Mouse (Mus musculus) heart, embryonic 14.5 days (tissue): ENCODE data around the gene Trim7. TPM values are rescaled to one million over a fixed set of nuclear protein-coding genes. Genes with fewer than 3 reads are reported as not detected.
A peak's percentile ranks its signal among the peaks of the same experiment; 100 is the strongest.

Source experiments
- ATAC-seq: fragments of 200-750 bp; cut with Nextera tagmentation; 2 replicates; pipeline ENCODE4 v1.8.0; 2017; ENCODE audit warnings: low read depth, moderate TSS enrichment; ENCODE audit not compliant: insufficient number of reproducible peaks, insufficient read depth, low FRiP score
- H3K27ac ChIP-seq, 2 experiments: fragments of 200-500 bp in 1 of 2; fragments of 300-500 bp in 1 of 2; sonication (generic) in 1 of 2; replicated peaks in 1 of 2; 2 replicates each; pipeline ENCODE4 v1.5.1; 2012 to 2014; ENCODE audit warnings: low read depth in 2 of 2, low read length in 2 of 2, control low read depth in 1 of 2, mild to moderate bottlenecking in 1 of 2, mixed read lengths in 1 of 2; ENCODE audit not compliant: control insufficient read depth in 1 of 2, insufficient read depth in 1 of 2
- H3K27me3 ChIP-seq: fragments of 300-500 bp; sonication (generic); 2 replicates; pipeline ENCODE4 v1.6.1; 2014; ENCODE audit warnings: mild to moderate bottlenecking, low read length, control low read depth; ENCODE audit not compliant: control insufficient read depth, insufficient read depth
- H3K36me3 ChIP-seq: fragments of 300-500 bp; sonication (generic); 2 replicates; pipeline ENCODE4 v1.6.1; 2014; ENCODE audit warnings: mild to moderate bottlenecking, control low read depth, low read length, mixed read lengths; ENCODE audit not compliant: control insufficient read depth, insufficient read depth
- H3K4me1 ChIP-seq, 2 experiments: fragments of 200-500 bp in 1 of 2; fragments of 300-500 bp in 1 of 2; sonication (generic) in 1 of 2; 2 replicates each; pipeline ENCODE4 v1.6.1; 2012 to 2014; ENCODE audit warnings: low read length in 2 of 2, control low read depth in 1 of 2, mixed read lengths in 1 of 2; ENCODE audit not compliant: control insufficient read depth in 2 of 2, insufficient read depth in 2 of 2
- H3K4me2 ChIP-seq: fragments of 300-500 bp; sonication (generic); 2 replicates; pipeline ENCODE4 v1.6.1; 2014; ENCODE audit warnings: mild to moderate bottlenecking, low read length
- H3K4me3 ChIP-seq, 2 experiments: fragments of 200-500 bp in 1 of 2; fragments of 300-500 bp in 1 of 2; sonication (generic) in 1 of 2; 2 replicates each; pipeline ENCODE4 v1.5.1; 2012 to 2014; ENCODE audit warnings: low read length in 2 of 2, mild to moderate bottlenecking in 2 of 2, control low read depth in 1 of 2, low read depth in 1 of 2, moderate library complexity in 1 of 2; ENCODE audit not compliant: control insufficient read depth in 1 of 2, insufficient read depth in 1 of 2
- H3K9ac ChIP-seq: fragments of 300-500 bp; sonication (generic); 2 replicates; pipeline ENCODE4 v1.6.1; 2014; ENCODE audit warnings: mild to moderate bottlenecking, low read length
- H3K9me3 ChIP-seq: fragments of 300-500 bp; sonication (generic); 2 replicates; pipeline ENCODE4 v1.6.1; 2016; ENCODE audit warnings: low read length, control low read depth; ENCODE audit not compliant: control insufficient read depth
- WGBS: fragments of 180-500 bp; shearing (Covaris S2); extraction: QIAGEN DNeasy Blood & Tissue Kit; methylation state at CpG from one replicate; pipeline ENCODE4 v1.1.7; 2014; 5-methylcytosine and 5-hydroxymethylcytosine counted together
- polyA plus RNA-seq: library from polyadenylated mRNA; unstranded; fragments of >200 nt; fragmentation: Nextera tagmentation; extraction: Ambion mirVana; gene quantifications from 2 replicates; pipeline ENCODE4 v1.2.1, GENCODE M21; 2014

The Trim7 gene
- polyA plus RNA-seq, 1 experiment from 2014 or later = 1.5 TPM

DNA sequence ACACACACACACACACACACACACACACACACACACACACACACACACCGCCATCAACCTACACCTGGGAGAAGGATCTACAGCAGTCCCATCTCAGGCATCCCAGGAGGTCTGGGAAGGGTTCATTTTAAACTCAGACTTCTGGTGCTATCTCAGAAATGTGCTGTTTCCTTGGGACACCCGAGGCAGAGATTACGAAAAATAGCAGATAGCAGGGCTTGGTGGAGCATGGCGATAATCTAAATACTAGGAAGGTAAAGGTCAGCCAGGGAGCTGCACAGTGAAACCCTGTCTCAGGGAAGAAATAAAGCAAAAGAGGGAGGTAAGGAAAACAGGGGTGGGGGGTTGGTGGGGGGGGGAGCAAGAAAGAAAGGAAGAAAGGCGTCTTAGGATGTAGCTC, 28.7 kb upstream of the Trim7 start:
- Histone ChIP-seq H3K4me2 (peak overlapping the region; percentile 4; the same call in 1 of the 2 replicates), H3K9ac (0 out of 2 replicates have a peak overlapping the region, but pooled peaks have one; percentile 25), H3K4me3 (no peak overlapping the region), H3K36me3 (peaks cover 13% of the 10 kb centered on the region), H3K9me3 (no peaks in the 10 kb centered on the region), H3K27ac (no peak overlapping the region; a peak in 1 of 4 replicates), H3K4me1 (peaks cover 2 to 20% of the 10 kb centered on the region in 2 experiments; a peak in 3 of 4 replicates), H3K27me3 (no peaks in the 10 kb centered on the region)
- 57% methylated on average over 5 of the region's 5 CpGs for WGBS
- no peak for ATAC-seq

DNA sequence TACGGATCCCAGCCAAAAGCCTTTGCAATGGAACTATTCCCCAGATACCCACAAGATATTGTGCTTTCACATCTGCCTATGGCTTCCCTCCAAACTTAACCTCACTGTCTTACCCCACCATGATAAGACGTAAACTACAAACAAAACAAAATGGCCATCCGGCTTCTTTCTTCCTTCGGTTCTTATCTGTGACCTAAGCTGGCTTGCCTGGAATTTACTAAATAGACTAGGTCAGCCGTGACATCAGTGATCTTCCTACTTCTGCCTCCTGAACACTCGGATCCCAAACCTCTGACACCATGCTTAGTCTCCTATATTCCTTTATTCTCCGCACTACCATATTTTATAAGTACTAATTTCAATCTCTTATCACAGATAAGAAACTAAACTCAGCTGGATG, 27.6 kb upstream of the Trim7 start:
- no peak for ATAC-seq
- Histone ChIP-seq H3K9ac (peak overlapping the region; percentile 95; the same call in 1 of the 2 replicates), H3K4me3 (peak overlapping the region in 1 of 2 experiments; percentile 88; a peak in 1 of 4 replicates), H3K27ac (peak overlapping the region; percentile 0 to 40; a peak in 2 of 4 replicates), H3K4me2 (peak overlapping the region; percentile 96), H3K36me3 (peaks cover 23% of the 10 kb centered on the region), H3K27me3 (no peaks in the 10 kb centered on the region), H3K4me1 (peaks cover 2 to 22% of the 10 kb centered on the region in 2 experiments; a peak in 3 of 4 replicates), H3K9me3 (no peaks in the 10 kb centered on the region)
- WGBS = 45% methylated on average over 7 of the region's 7 CpGs

DNA sequence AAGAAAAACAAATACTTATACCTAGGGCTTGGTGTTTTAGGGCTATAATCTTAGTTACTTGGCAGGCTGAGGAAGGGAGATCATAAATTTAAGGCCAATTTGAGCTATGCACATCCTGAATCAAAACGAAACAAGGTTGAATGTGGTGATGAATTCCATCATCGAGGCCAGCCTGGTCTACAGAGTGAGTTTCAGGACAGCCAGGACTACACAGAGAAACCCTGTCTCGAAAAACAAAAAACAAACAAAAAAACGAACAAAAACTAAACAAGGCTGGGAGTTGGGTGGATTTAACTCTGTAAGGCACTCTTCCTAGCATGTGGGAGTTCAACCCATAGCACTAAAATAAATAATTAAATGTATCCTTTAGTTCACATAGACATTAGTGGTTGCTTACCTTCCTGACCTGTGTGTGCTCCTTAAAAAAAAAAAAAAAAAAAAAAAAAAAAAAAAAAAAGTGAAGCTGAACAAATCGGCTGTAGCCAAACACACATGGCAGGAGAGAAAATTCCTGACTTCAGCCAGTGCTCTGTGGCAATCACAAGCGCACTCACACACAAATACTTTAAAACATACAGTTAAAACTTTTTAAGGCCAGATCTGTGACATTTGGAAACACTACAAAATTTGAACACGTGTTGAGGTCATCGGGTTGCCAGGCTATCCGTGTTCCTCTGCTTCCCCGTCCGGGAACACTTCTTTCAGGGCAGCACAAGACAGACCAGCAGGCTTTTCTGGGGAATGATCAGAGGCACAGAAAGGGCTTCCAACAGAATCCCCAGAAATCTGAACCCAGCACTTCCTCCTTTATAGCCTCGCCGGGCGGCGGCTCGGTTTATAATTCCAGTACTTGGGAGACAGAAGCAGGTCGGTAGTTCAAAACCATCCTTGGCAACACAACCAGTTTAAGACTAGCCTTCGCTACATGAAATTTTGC, 26.7 kb upstream of the Trim7 start:
- Histone ChIP-seq H3K4me3 (peak overlapping the region; percentile 88 to 90), H3K36me3 (peaks cover 32% of the 10 kb centered on the region), H3K4me1 (peaks cover 2 to 22% of the 10 kb centered on the region in 2 experiments; a peak in 3 of 4 replicates), H3K27me3 (no peaks in the 10 kb centered on the region), H3K9me3 (no peaks in the 10 kb centered on the region), H3K27ac (peak overlapping the region; percentile 89 to 100), H3K9ac (peak overlapping the region; percentile 95), H3K4me2 (peak overlapping the region; percentile 96)
- WGBS = 9% methylated on average over 18 of the region's 18 CpGs
- no peak for ATAC-seq

DNA sequence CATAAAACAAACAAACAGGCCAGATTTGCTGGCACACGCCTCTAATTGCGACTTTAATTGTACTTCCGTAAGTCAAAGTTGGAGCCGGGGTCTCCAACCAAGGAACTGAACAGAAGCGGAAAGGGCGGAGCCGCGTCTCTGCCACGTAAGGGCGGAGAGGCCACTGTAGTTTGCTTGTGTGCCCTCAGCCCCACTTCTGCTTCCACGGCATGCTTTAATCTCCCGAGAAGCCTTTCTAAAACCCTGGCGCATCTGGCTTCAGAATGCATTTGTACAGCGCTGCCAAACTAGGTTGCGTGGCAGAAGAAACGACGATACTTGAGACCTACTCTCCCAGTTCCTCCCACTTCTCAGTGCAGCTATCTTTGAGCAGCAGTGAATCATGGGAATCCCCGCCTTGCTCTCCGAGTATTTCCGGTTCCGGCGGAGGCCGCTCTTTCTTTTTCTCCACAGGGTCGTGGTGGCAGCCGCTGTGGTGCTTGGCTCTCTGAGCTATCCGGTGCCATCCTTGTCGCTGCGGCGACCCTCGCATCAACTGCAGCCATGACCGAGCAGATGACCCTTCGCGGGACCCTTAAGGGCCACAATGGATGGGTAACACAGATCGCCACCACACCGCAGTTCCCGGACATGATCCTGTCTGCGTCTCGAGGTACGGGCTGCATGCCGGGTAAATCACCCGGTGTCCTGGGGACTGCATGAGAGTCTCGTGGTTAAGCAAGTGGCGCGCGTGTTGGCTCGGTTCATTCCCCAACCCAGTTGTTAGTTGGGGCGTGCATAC, 25.8 kb upstream of the Trim7 start, which contains the start of gene Rack1:
Gene Rack1 (plus strand): TSS at position 412 of the 781 bp plus-strand sequence.
- Histone ChIP-seq H3K27me3 (no peaks in the 10 kb centered on the region), H3K27ac (peak within 1 kb of the TSS; percentile 89 to 100), H3K4me1 (peaks cover 2 to 22% of the 10 kb centered on the region in 2 experiments; a peak in 3 of 4 replicates), H3K4me2 (peak within 1 kb of the TSS; percentile 96), H3K9me3 (no peaks in the 10 kb centered on the region), H3K4me3 (peak within 1 kb of the TSS; percentile 88 to 90), H3K9ac (peak within 1 kb of the TSS; percentile 95), H3K36me3 (peaks cover 41% of the 10 kb centered on the region)
- peak; percentile 83 for ATAC-seq
- under 1% methylated on average over 47 of the region's 47 CpGs for WGBS

DNA sequence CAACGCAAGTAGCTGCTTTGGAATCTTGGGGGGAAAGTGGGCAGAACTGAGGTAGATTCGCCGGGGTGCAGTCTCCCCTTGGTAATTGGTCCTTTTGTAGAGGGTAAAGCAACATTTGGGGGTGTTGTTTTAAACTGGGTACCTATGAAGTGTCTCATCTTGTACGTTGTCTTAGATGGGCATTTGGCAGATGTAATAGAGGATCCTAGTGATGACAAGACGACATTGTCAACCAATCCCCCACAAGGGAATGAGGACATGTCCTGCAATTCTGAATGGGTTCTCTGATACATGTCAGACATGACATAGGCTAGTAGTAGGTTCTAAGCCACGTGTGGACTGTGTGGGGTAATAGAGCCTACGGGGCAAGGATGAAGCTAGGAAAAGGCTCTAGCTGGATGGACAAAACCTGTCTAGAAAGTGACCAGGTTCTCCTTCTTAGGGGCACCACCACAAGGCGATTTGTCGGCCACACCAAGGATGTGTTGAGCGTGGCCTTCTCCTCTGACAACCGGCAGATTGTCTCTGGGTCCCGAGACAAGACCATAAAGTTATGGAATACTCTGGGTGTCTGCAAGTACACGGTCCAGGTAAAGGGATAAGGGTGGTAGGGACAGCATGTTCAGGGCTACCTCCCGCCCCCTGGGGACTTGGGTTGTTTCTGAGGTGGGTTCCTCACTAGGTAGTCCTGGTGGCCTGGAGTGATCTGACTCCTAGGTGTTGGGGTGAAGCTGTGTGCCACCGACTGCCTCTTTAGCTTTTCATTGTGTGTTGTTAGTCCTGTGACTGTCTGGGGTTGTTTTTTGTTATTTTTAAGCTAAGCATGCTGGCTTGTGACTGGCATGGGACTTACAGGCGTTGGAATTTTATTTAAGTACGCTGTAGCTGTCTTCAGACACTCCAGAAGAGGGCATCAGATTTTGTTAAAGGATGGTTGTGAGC, 23.8 kb upstream of the Trim7 start:
- Histone ChIP-seq H3K9ac (peak overlapping the region; percentile 95), H3K36me3 (peaks cover 61% of the 10 kb centered on the region), H3K4me2 (peak overlapping the region; percentile 96), H3K4me3 (peak overlapping the region; percentile 88 to 90), H3K9me3 (no peaks in the 10 kb centered on the region), H3K27ac (no peak overlapping the region), H3K27me3 (no peaks in the 10 kb centered on the region), H3K4me1 (peaks cover 2 to 22% of the 10 kb centered on the region in 2 experiments; a peak in 3 of 4 replicates)
- 67% methylated on average over 17 of the region's 17 CpGs for WGBS
- no peak for ATAC-seq

DNA sequence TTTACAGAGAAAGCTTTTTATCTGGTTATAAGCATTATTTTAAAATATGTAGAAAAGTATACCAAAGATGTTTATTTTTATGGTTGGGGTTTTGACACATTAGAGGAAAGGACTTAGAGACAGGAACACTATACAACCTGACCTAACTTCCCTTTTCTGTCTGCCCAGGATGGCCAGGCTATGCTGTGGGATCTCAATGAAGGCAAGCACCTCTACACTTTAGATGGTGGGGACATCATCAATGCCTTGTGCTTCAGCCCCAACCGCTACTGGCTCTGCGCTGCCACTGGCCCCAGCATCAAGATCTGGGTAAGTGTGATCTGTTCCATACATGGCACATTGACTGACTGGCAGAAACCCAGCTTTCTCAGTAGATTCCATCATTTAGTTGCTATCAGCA, 22.0 kb upstream of the Trim7 start:
- Histone ChIP-seq H3K27me3 (no peaks in the 10 kb centered on the region), H3K9me3 (no peaks in the 10 kb centered on the region), H3K4me3 (no peak overlapping the region), H3K9ac (no peak overlapping the region), H3K27ac (no peak overlapping the region), H3K4me1 (peaks cover 0 to 13% of the 10 kb centered on the region in 2 experiments; a peak in 2 of 4 replicates), H3K36me3 (peaks cover 80% of the 10 kb centered on the region), H3K4me2 (no peak overlapping the region)
- 95% methylated on average over 2 of the region's 2 CpGs for WGBS
- no peak for ATAC-seq
